Mouse (Mus musculus) gastrocnemius, postnatal 4 days (tissue): Measurements from ENCODE around the gene Ubqln4. TPM values are rescaled to one million over a fixed set of nuclear protein-coding genes. Genes with fewer than 3 reads are reported as not detected.
"Not testable (repeated sequence)": the region's sequence is repeated elsewhere in the genome, so short reads cannot be mapped to it uniquely, and the experiment has no call there.

Experiments used
- DNase-seq, 2 experiments: peaks; one replicate each; pipeline ENCODE4 v3.0.0; 2021 to 2022; ENCODE audit warnings: low spot score in 2 of 2, mixed read lengths in 2 of 2
- total RNA-seq, 2 experiments: library from RNA; stranded (reverse); gene quantifications; 2 replicates each; pipeline ENCODE4 v1.2.3; 2021

Gene Ubqln4
- total RNA-seq, 2 experiments from 2014 or later: 54.9 to 58.0 TPM

DNA sequence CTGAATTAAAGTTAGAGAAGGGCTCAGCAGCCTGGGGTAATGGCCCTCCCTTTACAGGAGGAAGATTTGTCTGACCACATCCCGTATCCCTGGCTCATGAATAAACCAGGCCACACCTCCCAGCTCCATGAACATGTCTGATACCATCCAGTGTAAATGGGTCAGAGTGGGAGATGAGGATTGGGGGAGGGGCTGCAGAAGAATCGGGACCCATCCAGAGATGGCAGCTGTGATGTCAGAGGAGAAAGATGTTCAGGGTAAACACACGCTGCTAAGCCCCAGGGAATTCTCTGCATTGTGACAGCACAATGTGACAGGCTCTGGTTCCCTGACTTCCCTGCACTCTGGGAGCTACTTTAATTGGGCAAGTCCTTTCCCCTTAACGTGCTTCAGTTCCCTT lies 9.9 kb downstream of the Ubqln4 start:
- DNase-seq: no peak

- DNase-seq: no peak
Measured at GRCm38 (mm10) chr3:88563966-88564365, 10.4 kb downstream of the Ubqln4 start.

GRCm38 (mm10) chr3:88566116-88566515 lies 12.6 kb downstream of the Ubqln4 start:
- DNase-seq: no peak

DNA sequence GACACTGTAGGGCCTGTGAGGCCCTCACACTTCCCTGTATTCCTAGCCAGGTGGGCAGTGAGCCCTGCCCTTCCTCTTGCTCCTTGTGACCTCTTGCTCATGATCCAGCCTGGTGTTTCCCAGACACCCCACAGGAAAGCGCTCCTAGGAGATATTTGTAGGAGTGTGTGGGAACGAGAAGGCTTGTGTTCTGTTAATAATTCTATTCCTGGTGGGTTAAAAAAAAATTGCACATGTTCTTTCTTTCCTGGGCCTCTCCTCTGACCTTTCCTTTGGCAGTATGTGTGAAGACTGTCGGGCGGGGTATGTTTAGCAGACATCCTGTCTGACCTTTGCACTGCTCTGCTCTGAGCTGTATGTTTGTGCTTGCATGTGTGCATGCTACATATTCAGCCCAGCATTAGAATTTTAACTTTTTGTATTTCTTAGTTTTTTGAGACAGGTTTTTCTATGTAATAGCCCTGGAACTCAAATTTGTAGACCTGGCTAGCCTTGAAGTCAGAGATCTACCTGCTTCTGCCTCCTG lies 13.0 kb downstream of the Ubqln4 start:
- no peak for DNase-seq

DNA sequence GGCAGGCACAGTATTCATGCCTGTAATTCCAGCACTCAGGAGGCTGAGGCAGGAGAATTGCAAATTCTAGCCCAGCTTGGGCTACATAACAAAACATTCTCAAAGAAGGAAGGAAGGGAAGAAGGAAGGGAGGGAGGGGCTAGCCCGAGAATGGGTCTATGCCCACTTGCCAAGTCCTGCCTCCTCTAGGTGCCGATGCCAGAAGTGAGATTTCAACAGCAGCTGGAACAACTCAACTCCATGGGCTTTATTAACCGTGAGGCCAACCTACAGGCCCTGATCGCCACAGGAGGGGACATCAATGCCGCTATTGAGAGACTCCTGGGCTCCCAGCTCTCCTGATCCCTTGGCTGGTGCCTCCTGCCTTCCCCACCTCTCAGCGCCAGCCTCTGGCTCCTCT lies 14.3 kb downstream of the Ubqln4 start:
- no peak for DNase-seq

DNA sequence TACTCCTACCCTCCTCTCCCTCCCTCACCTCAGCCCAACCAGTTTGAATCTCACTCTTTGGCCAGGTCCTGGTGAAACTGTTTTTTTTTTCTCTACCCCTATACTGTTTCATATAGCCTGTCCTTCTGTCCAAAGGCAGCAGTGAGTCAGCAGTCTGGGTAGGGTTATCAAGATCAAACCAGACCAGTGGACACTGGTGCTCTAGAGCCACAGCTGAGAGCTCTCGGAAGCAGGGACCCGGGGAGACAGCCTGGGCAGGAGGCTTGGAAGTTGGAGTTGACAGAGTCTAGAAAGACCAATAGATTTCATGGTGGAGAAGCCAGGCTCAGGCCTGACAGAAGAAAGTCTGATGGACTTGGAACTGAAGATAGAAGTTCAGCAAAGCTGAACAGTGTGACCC lies 15.1 kb downstream of the Ubqln4 start:
- DNase-seq: no peak

GRCm38 (mm10) chr3:88569093-88569492 lies 15.5 kb downstream of the Ubqln4 start:
- DNase-seq: no peak

DNA sequence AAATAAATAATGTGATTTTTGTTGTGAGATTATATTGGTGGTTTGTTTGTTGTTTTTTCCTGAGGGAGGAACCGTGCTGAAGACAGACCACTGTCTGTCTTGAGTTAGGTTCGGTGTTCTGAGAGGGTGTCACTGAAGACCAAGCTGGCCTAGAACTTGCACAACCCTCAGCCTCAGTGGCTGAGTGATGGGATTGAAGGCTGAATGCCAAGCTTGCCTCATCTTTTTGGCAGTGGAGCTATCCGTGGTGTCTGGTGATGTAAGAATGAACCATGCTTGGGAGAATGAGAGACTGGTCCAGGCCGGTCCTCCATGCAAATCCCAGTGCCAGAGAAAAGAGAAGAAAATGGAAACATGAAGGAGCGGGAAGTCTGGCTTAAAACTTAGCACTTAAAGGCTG lies 16.1 kb downstream of the Ubqln4 start:
- DNase-seq: no peak

GRCm38 (mm10) chr3:88570341-88570740 lies 16.8 kb downstream of the Ubqln4 start:
- DNase-seq: no peak

DNA sequence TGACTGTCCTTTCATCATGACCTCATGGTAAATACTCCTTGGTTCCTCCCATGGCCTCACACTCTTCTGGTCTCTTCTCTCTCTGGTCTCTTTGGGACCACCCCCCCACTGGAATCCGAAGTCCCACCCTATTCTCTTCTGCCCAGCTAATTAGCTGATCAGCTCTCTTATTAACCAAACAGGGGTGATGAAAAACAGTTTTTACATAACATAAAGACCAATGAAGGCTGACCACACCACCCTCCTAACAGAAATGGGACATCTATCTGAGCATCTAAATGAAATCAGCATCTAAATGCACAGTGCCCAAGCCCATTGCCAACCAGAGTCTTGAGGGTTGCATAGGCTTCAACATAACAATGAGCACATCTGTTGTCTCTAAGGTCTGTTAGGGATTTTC lies 18.3 kb downstream of the Ubqln4 start:
- DNase-seq: no peak

DNA sequence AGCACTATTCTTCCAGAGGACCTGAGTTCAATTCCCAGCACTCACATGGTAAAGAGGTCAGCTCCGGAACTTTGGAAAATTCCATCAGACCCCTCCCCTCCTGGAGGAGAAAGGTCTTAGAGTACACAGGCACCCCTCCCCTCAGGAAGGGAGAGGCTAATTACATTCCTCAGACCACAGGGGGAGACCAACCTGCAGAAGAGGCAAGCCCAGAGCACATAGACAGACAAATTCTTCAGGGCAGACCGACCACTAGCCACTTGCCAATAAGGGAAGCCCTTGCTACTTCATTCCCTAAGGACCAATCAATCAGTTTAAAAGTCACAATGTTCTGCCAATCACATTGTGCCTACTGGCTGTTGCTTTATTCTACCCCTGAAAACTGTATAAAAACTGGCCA lies 19.3 kb downstream of the Ubqln4 start:
- no peak for DNase-seq

DNA sequence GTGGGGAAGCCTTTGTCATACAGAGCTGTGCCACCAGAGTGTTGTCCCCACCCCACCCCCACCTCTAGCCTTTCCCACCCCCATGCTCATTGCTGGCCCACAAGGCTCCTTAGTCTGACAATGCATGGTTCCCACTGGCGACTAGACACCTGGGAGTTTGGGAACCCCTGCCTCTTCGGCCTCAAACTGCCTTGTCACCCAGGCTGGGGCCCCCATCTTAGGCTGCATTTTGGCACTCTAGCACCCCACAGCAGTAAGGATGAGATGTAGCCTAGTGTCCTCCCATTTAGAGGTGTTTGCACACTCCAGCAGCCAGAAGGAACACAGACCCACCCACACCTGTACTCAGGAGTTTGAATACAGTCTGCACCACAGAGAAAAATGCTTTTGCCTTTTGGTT lies 20.3 kb downstream of the Ubqln4 start:
- no peak for DNase-seq

DNA sequence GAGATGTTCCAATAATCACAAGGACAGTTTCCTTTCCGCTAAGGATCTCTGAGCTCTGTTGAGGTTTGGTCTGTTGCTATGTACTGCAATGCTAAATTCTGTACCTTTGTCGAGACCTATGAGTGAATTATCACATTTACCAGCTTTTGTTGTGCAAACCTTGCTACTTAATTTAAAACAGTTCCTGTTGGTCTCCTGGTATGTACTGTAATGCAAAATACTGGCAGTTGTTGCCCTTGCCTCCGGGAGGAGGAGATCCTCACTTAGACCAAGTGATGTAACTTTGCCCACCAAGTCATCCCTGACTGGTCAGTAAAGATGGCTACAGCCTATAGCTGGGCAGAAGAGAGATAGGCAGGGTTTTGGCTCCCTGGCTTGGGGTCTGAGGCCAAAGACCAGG lies 22.0 kb downstream of the Ubqln4 start, which contains the start of gene Ssr2:
Gene Ssr2 (plus strand): TSS at position 337 of the 400 bp plus-strand sequence.
- no peak for DNase-seq

DNA sequence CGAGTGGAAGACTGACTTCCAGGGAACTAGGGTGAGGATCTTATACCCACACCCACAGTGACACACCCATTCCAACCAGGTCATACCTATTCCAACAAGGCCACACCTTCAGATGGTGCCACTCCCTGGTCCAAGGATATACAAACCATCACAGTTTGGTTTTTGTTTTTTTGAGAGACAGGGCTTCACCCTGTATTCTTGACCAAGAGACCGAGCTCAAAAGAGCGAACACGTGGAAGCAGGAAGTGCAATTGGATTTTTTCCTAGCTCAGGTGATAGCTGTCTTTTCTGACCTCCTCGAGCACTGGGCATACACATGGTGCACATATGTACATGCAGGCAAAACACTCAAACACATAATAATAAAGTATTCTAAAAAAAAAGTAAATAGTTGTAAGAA lies 24.3 kb downstream of the Ubqln4 start:
- DNase-seq: not testable (repeated sequence)

DNA sequence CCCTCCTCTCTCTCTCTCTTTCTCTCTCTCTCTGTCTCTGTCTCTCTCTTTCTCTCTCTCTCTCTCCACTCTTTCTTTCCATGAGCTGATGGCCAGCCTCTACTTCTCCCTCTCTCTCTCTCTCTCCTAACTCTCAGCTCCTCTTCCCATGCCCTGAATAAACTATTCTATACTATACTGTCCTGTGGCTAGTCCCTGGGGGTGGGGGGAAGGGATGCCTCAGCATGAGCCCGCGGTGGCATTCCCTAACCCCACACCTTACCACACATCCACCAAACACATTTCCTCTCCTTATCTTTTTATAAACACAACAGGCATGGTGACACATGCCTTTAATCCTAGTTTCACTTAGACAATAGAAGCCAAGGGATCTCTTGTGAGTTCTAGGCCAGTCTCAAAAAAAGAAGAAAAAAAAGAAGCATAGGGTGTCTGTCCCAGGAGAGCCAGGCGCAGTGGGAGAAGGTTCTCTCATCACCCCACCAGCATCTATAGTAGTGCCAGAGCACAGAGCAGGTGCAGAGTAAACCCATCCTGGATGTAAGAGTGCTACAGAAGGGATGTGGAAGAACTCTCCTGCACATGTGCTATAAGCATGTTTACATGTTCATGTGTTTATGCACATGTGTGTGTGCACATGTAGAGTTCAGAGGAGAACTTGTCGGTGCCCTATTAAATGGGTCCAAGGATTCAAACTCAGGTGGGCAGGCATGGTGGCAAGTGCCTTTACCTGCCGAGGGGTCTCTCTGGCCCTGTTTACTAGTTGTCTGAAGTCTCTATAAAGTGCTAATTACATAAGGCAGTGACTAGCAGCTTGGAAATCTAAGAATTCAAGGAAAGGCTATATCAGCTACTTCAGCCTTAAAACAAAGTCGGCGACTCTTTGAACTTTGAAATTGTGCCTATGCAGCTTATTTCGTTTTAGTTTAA lies 25.2 kb downstream of the Ubqln4 start:
- DNase-seq: no peak

DNA sequence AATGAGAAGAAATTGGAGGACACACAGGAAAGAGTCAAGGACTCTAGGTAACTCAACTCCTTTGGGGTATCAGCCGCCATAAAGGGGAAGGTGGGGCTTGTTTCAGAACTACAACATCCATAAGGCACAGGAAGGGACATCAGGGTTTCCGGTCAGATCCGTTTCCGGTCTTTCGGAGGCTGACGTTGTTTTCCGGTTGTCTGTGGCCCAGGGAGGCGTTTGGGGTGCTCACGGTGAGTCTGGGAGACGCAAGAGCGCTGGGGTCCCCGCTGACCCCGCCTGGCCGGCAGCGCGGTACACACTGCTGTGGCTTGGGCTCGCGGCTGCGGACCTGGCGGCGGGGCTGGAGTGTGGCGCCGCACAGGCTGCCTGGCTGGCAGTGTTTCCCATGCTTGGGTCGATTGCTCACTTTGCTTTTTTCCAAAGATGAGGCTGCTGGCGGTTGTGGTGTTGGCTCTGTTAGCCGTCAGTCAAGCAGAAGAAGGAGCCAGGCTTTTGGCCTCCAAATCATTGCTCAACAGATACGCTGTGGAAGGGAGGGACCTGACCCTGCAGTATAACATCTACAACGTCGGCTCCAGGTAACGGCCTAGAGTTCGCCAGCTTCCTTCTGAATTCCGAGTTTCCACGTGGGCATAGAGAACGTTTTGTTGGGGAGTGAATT lies 26.0 kb downstream of the Ubqln4 start:
- peak; percentile 41 to 76 for DNase-seq

- DNase-seq: no peak
Measured at GRCm38 (mm10) chr3:88585769-88586168, 32.2 kb downstream of the Ubqln4 start.

- DNase-seq: no peak
Measured at GRCm38 (mm10) chr3:88586640-88587039, 33.1 kb downstream of the Ubqln4 start.

GRCm38 (mm10) chr3:88590246-88590645 lies 36.7 kb downstream of the Ubqln4 start:
- no peak for DNase-seq

DNA sequence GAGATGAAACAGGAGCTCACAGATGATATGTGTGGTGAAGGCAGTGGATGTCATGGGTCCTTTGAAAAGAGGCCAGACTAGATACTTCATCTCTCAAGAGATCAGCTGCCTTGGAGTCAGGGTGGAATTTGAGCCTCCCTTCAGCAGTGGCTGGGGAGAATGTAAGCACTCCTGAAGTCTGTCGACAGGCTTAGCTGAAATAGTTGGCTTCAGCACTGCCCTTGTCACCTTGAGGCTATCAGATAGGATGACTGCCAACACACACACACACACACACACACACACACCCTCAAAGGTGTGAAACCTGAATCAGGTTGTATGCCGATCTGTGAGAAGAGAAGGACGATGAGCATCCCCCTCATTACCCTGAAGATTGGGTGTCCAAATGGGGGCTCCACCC lies 37.5 kb downstream of the Ubqln4 start:
- no peak for DNase-seq

DNA sequence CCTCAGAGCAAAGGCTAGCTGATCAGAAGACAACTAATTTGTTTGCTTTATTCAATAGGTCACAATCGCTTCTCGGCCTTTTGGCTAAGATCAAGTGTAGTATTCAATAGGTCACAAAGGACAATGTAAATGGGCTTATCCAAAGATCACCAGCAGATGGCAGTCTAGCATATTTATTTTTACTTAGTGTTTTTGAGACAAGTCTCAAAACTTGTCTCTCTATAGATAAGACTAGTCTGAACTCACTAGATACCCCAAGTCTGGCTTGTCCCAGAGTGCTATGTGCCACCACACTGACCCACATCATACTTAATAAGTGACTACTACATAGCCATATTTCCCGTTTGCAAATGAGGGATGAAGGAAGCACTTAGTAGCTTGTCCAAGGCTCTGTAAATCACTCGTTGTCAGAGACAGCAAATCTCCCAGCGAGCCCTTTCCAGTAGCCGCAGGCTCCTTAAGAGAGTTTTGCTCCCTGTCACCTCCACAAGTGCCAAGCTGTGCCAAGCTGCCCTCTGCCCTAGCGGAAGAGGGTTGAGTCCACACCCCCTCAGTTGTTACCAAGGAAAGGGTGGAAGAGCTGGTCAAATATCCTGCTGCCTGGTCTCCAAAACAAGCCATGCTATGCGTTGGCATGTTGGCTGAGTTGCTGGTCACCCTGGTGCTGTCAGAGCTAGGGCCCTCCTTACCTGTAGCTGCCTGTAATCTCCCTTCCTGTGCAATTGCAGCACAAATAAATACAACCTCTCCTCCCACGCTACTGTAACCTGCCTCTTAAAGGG lies 38.6 kb downstream of the Ubqln4 start:
- no peak for DNase-seq
